Mouse (Mus musculus) layer of hippocampus, adult 9-10 months (tissue): ENCODE results near the gene Tdg.

Source experiments
- DNase-seq: peaks from one replicate; pipeline ENCODE4 v3.0.0; 2022; ENCODE audit warnings: low spot score

The Tdg gene

DNA sequence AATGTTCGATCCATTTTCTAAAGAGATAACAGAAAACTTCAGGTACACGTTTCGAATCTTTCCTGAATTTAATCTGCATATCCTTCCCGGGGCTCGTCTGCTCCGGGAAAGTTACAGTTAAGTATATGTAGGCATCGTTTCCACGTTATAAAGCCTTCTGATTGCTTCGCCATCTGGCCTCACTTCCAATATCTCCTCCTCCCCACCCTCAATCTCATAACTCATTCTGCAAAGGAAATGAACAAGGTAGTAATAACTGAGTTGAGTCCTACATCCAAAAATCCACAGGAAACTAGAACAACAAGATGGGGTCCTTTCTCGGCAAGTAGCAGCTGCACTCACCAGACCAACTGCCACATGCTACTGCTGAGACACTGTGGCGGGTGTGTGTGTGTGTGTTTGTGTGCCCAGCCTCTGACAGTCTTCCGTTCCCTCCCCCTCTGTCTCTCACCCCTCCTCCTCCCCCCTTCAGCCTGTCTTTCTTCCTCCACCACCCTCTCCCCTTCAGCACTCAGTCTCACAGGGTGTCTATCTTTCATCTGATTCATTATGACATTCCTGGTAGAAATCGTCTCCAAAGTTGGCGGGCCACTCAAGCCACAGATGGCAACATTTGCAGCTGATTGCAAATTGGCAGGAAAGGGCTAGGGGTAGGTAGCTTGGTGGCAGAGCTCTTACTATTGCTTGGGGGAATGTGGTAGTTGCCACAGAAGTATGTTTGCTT, 32.8 kb downstream of the Tdg start:
- DNase-seq = peak; percentile 69

DNA sequence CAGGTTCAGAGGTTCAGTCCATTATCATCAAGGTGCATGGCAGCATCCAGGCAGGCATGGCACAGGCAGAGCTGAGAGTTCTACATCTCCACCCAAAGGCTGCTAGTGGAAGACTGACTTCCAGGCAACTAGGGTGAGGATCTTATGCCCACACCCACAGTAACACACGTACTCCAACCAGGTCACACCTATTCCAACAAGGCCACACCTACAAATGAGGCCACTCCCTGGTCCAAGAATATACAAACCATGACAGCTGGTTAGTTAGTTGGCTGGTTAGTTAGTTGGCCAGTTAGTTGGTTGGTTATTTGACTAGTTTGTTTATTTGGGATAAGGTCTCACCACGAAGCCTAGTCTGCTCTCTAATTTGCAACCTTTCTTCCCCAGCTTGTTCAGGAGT, 33.7 kb downstream of the Tdg start:
- no peak for DNase-seq

DNA sequence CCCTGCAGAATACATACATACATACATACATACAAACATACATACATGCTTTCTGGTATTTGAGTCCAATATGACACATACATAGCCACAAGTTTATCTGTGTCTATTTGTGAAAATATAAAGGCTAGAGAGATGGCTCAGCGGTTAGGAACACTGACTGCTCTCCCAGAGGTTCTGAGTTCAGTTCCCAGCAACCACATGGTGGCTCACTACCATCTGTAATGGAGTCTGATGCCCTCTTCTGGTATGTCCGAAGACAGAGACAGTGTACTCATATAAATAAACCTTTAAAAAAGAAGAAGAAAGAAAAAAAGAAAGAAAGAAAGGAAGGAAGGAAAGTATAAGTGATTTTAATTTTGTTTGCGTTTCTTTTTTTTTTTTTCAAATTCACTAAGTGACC, 36.3 kb downstream of the Tdg start:
- no peak for DNase-seq

DNA sequence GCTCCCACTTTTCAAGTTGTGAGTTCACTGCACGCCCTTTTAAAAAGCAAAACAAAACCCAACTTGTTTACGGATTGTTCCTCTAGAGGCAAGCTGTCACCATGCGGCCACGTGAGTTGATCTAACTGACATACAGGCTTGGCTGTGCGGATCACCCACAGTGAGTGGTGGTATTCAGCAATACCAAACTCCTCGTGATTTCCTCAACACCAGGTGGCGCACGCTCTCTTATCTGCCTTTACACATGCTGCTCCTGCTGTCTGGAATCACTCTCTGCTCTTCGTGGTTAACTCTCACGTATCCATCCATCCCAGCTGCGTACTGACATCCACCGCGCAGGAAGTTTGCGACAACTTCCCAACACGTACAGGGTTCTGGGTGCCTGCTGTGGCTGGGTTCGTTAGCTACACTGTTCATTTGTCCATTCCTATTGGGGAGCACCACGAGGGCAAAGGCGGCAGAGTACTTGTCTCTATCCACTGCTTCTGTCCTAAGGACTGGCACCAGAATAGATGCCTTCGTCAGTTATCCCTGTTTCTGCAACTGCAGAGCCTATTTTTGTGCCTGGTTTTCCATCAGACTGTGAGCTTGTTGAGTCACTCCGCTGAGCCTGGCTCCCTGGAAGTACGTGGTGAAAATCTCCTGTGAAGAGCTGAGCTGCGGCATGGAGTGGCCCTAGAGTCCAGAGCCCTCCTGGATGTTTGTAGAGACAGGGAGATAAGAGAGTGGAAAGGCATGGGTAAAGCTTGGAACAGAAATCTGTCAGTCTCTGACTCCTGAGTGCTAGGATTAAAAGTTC, 37.0 kb downstream of the Tdg start:
- peak; percentile 93 for DNase-seq

DNA sequence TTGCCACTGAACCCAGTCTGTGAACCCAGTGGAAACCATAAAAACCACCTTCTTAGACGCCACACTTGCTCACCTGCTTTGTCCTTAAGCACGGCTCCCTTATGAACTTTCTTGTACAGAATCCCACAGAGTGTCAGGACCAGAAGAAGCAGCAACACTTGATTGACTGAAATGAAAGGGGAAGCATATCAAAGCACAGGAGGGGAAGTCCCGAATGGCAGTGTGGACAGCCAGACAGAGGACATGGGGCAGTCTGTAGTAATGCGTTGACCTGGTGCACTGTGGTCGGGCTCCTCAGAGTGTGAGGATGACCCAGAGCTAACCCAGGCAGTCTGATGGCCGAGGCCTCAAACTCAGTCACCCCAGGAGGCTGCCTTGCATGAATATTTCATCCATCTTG, 40.6 kb downstream of the Tdg start:
- DNase-seq = no peak

DNA sequence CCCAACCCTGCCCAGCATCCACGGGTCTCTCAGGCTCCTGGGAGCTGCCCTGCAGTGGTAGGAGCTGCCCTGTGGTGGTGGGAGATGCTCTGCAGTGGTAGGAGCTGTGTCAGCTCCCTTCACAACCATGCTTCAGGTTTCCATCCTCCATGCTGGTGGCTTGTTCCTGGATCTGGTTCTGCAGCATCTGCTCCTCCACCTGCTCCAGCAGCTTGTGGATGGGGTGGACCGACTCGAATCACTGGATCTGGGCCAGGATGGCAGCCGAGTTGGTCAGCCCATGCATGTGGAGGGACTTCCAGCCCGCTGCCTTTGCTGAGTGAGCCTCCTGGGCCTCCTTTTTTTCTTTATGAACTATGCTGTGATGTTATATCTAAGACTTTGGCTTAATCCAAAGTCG, 47.3 kb downstream of the Tdg start:
- DNase-seq = no peak

DNA sequence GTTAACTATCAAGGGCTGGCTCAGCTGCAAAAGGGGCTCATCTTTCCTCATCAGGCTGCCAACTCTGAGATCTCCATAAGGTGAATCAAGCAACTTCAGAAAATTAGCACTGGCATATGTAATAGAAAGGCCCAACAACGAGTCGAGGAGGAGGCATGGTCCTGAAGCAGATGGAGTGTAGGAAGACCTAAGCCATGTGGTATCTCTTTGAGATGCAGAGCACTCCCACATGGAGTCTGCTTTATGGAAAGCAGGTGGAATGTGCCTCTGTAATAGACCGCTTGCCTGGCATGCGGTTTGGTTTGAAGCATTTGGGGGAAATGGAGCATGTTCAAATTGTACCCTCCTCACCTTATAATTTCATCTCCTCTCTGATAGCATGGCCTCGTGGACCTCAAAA, 51.1 kb downstream of the Tdg start:
- no peak for DNase-seq

DNA sequence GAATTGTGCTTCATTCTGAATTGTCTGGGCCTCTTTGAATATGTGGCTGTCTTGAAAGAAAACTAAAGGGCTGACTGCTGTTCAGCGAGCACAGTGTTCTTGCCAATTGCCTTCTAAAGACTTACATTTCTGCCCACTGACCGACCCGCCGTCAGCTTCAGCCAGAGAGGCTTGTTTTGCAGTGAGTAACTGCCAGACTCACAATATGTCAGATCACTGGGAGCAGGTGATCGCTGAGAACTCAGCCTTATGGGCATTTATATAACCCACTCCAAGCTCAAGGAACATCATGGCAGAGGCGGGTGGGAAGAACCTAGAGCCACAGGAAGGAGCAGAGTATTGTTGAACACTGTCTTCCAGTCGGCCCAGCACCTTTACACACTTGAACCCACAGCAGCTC, 52.0 kb downstream of the Tdg start:
- no peak for DNase-seq

DNA sequence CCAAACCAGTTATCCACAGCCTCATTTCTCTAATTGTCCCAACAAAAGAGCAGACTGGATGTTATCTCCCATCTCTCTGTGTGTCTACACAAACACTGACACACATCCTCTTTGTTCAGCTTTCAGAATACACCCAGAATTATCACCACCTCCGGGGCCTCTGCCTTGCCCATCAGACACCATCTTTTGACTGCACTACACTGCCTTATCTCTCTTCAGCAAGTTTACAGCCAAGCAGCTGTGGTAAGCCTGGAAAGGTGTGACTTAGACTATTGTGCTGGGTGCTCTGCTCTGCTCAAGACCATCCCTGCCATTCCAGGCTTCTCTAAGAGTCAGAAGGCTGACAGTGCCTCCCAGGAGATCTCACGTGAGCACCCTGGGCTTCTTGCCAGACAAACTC, 55.8 kb downstream of the Tdg start:
- DNase-seq = no peak

DNA sequence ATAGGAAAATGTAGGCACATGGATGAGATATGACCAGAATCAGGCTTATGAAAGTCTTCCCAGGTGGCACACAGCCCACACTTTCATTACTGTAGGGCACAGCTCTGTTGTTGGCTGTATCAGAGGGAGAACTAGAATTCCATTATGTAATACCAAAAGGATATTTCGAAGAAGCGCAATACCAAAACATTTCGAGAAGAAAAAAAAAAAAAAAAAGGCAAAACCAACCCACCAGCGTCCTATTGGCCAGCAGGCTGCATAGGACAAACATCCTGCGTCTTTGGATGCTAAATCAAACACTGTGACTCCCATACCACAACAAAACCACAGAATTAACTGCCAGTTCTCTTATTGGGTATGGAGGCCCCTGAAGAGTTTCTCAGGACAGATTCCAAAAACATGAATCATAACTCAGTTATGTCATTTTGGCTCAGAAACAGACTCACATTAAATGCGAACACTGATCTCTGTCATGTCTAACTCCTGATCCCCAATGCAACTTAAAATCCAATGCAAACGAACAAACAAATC, 60.1 kb downstream of the Tdg start:
- DNase-seq = no peak

DNA sequence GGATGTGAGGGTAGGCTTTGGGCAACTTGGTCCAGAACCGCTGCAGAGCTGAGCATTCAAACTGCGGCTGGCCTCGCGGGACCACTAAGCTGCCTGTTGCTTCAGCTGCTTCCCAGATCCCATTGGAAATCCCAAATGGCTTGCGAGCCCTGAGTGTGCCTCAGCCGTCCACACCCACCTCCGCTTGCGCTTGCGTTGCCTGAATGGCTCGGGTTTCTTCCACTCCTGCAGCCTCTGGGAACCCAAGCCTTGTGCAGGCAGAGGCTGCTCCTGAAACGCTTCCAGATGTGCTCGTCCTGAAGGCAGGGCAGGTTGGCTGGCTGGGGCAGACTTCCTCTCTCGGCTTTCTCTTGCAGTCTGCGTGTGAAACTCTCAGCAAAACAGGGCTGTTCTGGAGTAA, 60.9 kb downstream of the Tdg start, which contains the start of gene Glt8d2:
Gene Glt8d2 (minus strand): TSS at position 157 of the 400 bp plus-strand sequence.
- no peak for DNase-seq

DNA sequence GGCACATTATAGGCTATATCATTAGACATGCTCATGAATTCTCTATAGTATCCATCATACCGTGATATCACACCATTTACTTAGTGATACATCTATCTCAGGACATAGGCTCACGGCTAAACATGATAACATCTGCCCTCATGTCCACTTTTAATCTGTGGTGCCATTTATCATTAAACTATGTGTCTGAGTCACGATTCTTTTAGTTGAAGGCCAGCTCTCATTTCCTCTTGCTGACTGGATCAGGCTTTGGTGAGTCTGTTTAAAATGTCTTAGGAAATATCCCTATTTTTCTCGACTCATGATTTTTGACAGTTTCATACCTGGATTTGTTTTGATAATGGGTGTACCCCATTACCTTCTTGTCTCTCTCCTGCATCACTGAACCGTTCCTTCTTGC, 66.3 kb downstream of the Tdg start, which contains the start of gene Hcfc2:
Gene Hcfc2 (plus strand): TSS at position 205 of the 400 bp plus-strand sequence.
- no peak for DNase-seq

DNA sequence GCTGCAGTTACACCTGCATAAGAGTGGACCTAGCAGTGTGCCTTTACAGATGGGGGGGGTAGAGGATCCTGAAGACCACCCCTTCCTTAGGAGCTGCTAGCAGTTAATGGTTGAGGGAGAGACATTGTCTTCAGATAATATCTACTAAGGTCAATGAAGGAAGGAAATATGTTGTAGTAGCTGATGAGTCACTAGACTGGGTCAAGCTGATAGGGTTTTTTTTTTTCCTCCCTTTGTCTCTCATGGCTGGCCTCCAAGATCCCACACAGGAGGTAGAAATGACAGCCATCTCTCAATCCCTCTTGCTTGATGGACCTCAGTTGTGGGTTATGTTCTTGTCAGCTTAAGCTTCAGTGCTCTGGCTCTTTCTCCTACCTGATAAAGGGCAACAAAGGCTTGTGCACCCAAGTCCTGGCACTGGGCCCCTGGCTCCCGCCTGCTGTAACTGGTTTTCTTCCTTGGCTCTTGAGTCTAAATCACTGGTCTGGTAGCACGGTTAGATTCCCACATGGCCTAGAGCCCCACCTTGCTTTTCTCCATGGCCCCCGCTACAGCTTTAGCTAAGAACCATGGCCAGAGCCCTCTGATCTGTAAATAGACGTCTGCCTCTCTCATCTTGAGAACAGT, 66.9 kb downstream of the Tdg start:
- DNase-seq = no peak

DNA sequence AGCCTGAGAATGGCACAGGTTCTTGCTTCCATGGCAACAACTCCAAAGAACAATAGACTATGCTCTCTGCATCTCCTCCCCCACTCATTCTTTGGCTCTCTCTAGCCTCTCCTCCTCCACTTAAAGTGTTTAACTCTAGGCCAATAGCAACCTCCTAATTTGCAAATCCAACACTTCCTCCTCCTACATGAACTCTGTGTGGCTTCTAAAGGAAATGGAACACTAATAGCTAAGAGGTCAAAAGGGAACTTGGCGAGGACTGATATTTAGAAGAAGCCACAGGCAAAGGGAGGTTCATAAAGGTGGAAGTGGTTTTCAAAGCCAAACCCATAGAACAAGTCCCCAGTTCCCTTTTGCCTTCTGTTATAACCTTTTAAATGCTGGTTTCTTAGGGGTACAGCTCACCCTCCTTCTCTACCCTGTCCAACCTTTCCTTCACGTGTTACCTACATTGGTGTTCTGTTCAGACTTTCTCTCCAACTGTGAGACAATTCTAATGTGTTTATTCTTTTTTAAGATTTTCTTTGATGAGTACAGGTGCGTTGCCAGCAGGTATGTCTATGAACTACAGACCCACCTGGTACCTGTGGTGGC, 67.8 kb downstream of the Tdg start:
- DNase-seq = no peak

DNA sequence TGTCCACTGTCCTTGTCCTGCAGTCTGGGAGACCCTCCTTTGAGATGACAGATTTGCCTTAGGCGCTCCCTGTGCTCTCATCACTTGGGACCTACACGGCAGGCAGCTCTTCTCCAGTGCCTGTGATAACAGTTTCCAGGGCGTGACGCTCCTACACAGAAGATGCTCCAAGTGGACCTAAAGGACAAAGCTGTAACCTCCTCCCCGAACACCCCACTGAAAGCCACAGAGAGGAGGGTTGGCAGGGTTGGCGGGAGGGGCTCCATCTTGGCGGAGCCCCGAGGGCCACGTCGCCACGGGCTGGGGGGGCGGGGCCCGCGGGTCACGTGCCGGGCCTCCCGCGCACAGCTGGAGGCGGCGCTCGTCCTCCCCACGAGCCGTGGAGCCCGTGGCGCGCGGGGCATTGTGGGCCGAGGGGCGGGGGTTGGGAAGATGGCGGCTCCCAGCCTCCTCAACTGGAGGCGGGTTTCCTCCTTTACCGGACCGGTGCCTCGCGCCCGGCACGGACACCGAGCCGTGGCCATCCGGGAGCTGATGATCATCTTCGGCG, 69.2 kb downstream of the Tdg start:
- no peak for DNase-seq

DNA sequence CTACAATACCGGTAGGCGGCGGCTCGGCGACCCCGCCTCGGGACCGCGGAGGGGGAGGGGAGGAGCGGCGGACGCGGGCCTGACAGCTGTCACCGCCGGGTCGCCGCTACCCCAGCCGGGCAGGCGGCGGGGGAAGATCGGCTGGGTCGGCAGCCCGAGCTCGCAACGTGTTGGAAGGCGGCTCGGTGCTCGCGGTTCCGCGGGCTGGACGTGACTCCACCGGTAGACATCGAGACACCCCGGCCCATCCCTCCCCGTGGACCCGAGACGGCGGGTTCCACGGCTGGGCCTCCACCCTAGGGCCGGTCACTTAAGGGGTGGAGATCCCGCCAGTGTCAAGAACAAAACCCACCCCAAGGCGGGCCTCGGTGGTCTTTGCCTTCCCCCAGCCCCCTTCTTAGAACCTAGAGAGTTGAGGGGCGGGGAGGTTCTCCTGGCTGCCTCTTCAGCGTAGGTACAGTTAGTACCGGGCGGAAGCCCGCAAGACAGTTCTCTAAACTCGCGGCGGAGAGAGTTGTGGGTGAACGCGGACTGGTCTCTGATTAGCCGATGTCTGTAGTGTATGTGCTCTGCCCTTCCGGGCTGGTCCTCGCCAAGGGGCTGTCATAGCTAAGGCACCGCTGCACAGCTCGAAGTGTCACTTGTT, 69.8 kb downstream of the Tdg start:
- no peak for DNase-seq
